Mouse (Mus musculus) liver, embryonic 14.5 days (tissue): ENCODE data around the gene Zfp868. TPM values are rescaled to one million over a fixed set of nuclear protein-coding genes. Genes with fewer than 3 reads are reported as not detected.
"Not testable (repeated sequence)": the region's sequence is repeated elsewhere in the genome, so short reads cannot be mapped to it uniquely, and the experiment has no call there.

ENCODE experiments used
- ATAC-seq: fragments of 200-750 bp; cut with Nextera tagmentation; 2 replicates; pipeline ENCODE4 v1.8.0; 2017; ENCODE audit warnings: moderate number of reproducible peaks, mild to moderate bottlenecking, moderate library complexity; ENCODE audit not compliant: insufficient read depth
- DNase-seq, 3 experiments: peaks; one replicate each; pipeline ENCODE4 v3.0.0-alpha.2; 2012 to 2013; ENCODE audit warnings: low read depth in 3 of 3, low spot score in 3 of 3
- H3K27ac ChIP-seq: fragments of 300-500 bp; sonication (generic); 2 replicates; pipeline ENCODE4 v1.5.1; 2014; ENCODE audit warnings: moderate library complexity, mild to moderate bottlenecking, control low read depth, inconsistent platforms
- H3K27me3 ChIP-seq: fragments of 300-500 bp; sonication (generic); 2 replicates; pipeline ENCODE4 v1.6.1; 2014; ENCODE audit warnings: mild to moderate bottlenecking, low read length, moderate library complexity; ENCODE audit not compliant: control insufficient read depth, insufficient read depth
- H3K36me3 ChIP-seq: fragments of 300-500 bp; sonication (generic); replicated peaks from 2 replicates; pipeline ENCODE4 v1.6.1; 2014; ENCODE audit warnings: low read depth; ENCODE audit not compliant: control insufficient read depth, insufficient read depth
- H3K4me1 ChIP-seq, 2 experiments: fragments of 200-500 bp in 1 of 2; fragments of 300-500 bp in 1 of 2; sonication (generic) in 1 of 2; replicated peaks; 2 replicates each; pipeline ENCODE4 v1.6.1; 2012 to 2014; ENCODE audit warnings: antibody characterized with exemption in 1 of 2, inconsistent platforms in 1 of 2, low read length in 1 of 2; ENCODE audit not compliant: control insufficient read depth in 2 of 2, insufficient read depth in 2 of 2
- H3K4me2 ChIP-seq: fragments of 300-500 bp; sonication (generic); 2 replicates; pipeline ENCODE4 v1.6.1; 2014; ENCODE audit warnings: low read depth, mild to moderate bottlenecking, control low read depth, moderate library complexity
- H3K4me3 ChIP-seq, 2 experiments: fragments of 200-500 bp in 1 of 2; fragments of 300-500 bp in 1 of 2; sonication (generic) in 1 of 2; 2 replicates each; pipeline ENCODE4 v1.5.1; 2012 to 2014; ENCODE audit warnings: low read depth in 2 of 2, low read length in 2 of 2, mild to moderate bottlenecking in 2 of 2, control low read depth in 1 of 2, inconsistent platforms in 1 of 2, moderate library complexity in 1 of 2; ENCODE audit not compliant: insufficient read depth in 1 of 2
- H3K9ac ChIP-seq: fragments of 300-500 bp; sonication (generic); replicated peaks from 2 replicates; pipeline ENCODE4 v1.6.1; 2014; ENCODE audit warnings: mild to moderate bottlenecking, control low read depth, moderate library complexity
- H3K9me3 ChIP-seq: fragments of 300-500 bp; sonication (generic); 2 replicates; pipeline ENCODE4 v1.6.1; 2016; ENCODE audit warnings: low read length, mixed read lengths; ENCODE audit not compliant: control insufficient read depth
- CTCF ChIP-seq: IDR thresholded peaks from 2 replicates; pipeline ENCODE4 v1.5.1; 2016; ENCODE audit warnings: antibody characterized with exemption, low read depth, control low read depth
- EP300 ChIP-seq: IDR thresholded peaks from 2 replicates; pipeline ENCODE4 v1.6.1; 2016; ENCODE audit warnings: antibody characterized with exemption, low read depth
- WGBS: fragments of 180-500 bp; shearing (Covaris S2); extraction: QIAGEN DNeasy Blood & Tissue Kit; methylation state at CpG from one replicate; pipeline ENCODE4 v1.1.7; 2014; ENCODE audit not compliant: insufficient replicate concordance; 5-methylcytosine and 5-hydroxymethylcytosine counted together
- polyA plus RNA-seq, 2 experiments: library from polyadenylated mRNA; depleted of rRNA in 1 of 2; stranded (reverse) in 1 of 2; unstranded in 1 of 2; fragments of >200 nt; fragmentation: Nextera tagmentation in 1 of 2; extraction: Ambion mirVana in 1 of 2; gene quantifications; 2 replicates each; pipeline versions ENCODE4 v1.2.1 to v1.2.3; 2012 to 2014

Gene Zfp868
- polyA plus RNA-seq, 2 experiments, result 4.1 to 5.1 TPM

- H3K27ac ChIP-seq, result no peak overlapping the region
- no peaks in the 10 kb centered on the region; a peak in 1 of 4 replicates for H3K4me1 ChIP-seq
- H3K9me3 ChIP-seq, result no peaks in the 10 kb centered on the region
- 50% methylated on average over 1 of the region's 1 CpGs for WGBS
- TF ChIP-seq CTCF (no peak), EP300 (no peak)
- no peaks in the 10 kb centered on the region; the same call in 1 of the 2 replicates for H3K36me3 ChIP-seq
- no peak for DNase-seq
- H3K4me2 ChIP-seq, result no peak overlapping the region
- ATAC-seq, result no peak
- no peaks in the 10 kb centered on the region for H3K27me3 ChIP-seq
- no peak overlapping the region for H3K9ac ChIP-seq
- no peak overlapping the region for H3K4me3 ChIP-seq
Measured at GRCm38 (mm10) chr8:69618078-69618477, 7.3 kb downstream of the Zfp868 start.

- no peak for DNase-seq
- H3K36me3 ChIP-seq, result peaks cover 17% of the 10 kb centered on the region
- WGBS, result 50% methylated on average over 2 of the region's 2 CpGs
Measured at GRCm38 (mm10) chr8:69614687-69615086, 10.7 kb downstream of the Zfp868 start.

GRCm38 (mm10) chr8:69597598-69597997 is 27.8 kb downstream of the Zfp868 start:
- not testable (repeated sequence) for H3K9ac ChIP-seq, H3K27me3 ChIP-seq, H3K9me3 ChIP-seq, H3K36me3 ChIP-seq, DNase-seq, ATAC-seq, H3K27ac ChIP-seq, H3K4me2 ChIP-seq, H3K4me3 ChIP-seq, H3K4me1 ChIP-seq
- WGBS, result 66% methylated on average over 2 of the region's 3 CpGs

More at GRCm38 (mm10) chr8:69614687-69615086, 10.7 kb downstream of the Zfp868 start:
- Histone ChIP-seq H3K4me2 (no peak overlapping the region), H3K9ac (no peak overlapping the region), H3K4me3 (no peak overlapping the region), H3K9me3 (no peaks in the 10 kb centered on the region), H3K27ac (no peak overlapping the region), H3K27me3 (no peaks in the 10 kb centered on the region), H3K4me1 (no peaks in the 10 kb centered on the region)
- no peak for ATAC-seq
- TF ChIP-seq EP300 (no peak), CTCF (peak; percentile 52; the same call in 1 of the 2 replicates)

GRCm38 (mm10) chr8:69584611-69585202 is 40.6 kb downstream of the Zfp868 start:
- Histone ChIP-seq H3K27me3 (peaks cover 8% of the 10 kb centered on the region), H3K27ac (no peak overlapping the region), H3K9me3 (no peaks in the 10 kb centered on the region), H3K9ac (no peak overlapping the region), H3K4me3 (peak overlapping the region; percentile 21 to 42; a peak in 3 of 4 replicates), H3K4me1 (no peaks in the 10 kb centered on the region), H3K36me3 (no peaks in the 10 kb centered on the region), H3K4me2 (peak overlapping the region; percentile 56)
- 2% methylated on average over 54 of the region's 54 CpGs for WGBS
- peak in 1 of 3 experiments; percentile 0 for DNase-seq
- no peak for ATAC-seq
- TF ChIP-seq CTCF (no peak), EP300 (no peak)

GRCm38 (mm10) chr8:69584201-69584600 is 41.1 kb downstream of the Zfp868 start:
- H3K9me3 ChIP-seq, ATAC-seq, H3K9ac ChIP-seq, H3K27me3 ChIP-seq, H3K4me1 ChIP-seq, H3K36me3 ChIP-seq, H3K27ac ChIP-seq, DNase-seq: not testable (repeated sequence)
- Histone ChIP-seq H3K4me3 (peak overlapping the region; percentile 21 to 42; a peak in 3 of 4 replicates), H3K4me2 (peak overlapping the region; percentile 56)
- WGBS, result 17% methylated on average over 7 of the region's 7 CpGs

Other genes starting within 250 kb of the Zfp868 start
- not detected in 2 replicates for gene Gm9495, start 172.0 kb downstream of the Zfp868 start, polyA plus RNA-seq (2012; rRNA removed)
- not detected in 2 replicates for gene Gm9495, start 172.0 kb downstream of the Zfp868 start, polyA plus RNA-seq (2014; fragmentation: Nextera tagmentation; extraction: Ambion mirVana)
- gene Gm7697, start 102.6 kb downstream of the Zfp868 start, polyA plus RNA-seq (2012; rRNA removed), result not detected in 2 replicates
- gene Gm7697, start 102.6 kb downstream of the Zfp868 start, polyA plus RNA-seq (2014; fragmentation: Nextera tagmentation; extraction: Ambion mirVana), result not detected in 2 replicates
- gene Zfp964, start 28.9 kb upstream of the Zfp868 start, polyA plus RNA-seq (2012; rRNA removed), result 0.30 and 0.32 TPM in 2 replicates
- 0.15 and 0.35 TPM in 2 replicates for gene Zfp964, start 28.9 kb upstream of the Zfp868 start, polyA plus RNA-seq (2014; fragmentation: Nextera tagmentation; extraction: Ambion mirVana)
- 2.7 and 4.9 TPM in 2 replicates for gene Zfp869, start 85.2 kb upstream of the Zfp868 start, polyA plus RNA-seq (2012; rRNA removed)
- 10.0 and 12.3 TPM in 2 replicates for gene Zfp869, start 85.2 kb upstream of the Zfp868 start, polyA plus RNA-seq (2014; fragmentation: Nextera tagmentation; extraction: Ambion mirVana)
- 1.2 and 1.8 TPM in 2 replicates for gene Zfp963, start 124.4 kb upstream of the Zfp868 start, polyA plus RNA-seq (2012; rRNA removed)
- gene Zfp963, start 124.4 kb upstream of the Zfp868 start, polyA plus RNA-seq (2014; fragmentation: Nextera tagmentation; extraction: Ambion mirVana), result 1.9 and 2.0 TPM in 2 replicates
- 0.32 TPM in 1 of 2 replicates, not detected in the other for gene Gm20422, start 149.3 kb upstream of the Zfp868 start, polyA plus RNA-seq (2012; rRNA removed)
- 1.0 TPM in 1 of 2 replicates, not detected in the other for gene Gm20422, start 149.3 kb upstream of the Zfp868 start, polyA plus RNA-seq (2014; fragmentation: Nextera tagmentation; extraction: Ambion mirVana)
- gene Atp13a1, start 165.6 kb upstream of the Zfp868 start, polyA plus RNA-seq (2012; rRNA removed), result 19.6 and 24.5 TPM in 2 replicates
- 14.1 and 15.6 TPM in 2 replicates for gene Atp13a1, start 165.6 kb upstream of the Zfp868 start, polyA plus RNA-seq (2014; fragmentation: Nextera tagmentation; extraction: Ambion mirVana)
- gene Zfp866, start 165.6 kb upstream of the Zfp868 start, polyA plus RNA-seq (2012; rRNA removed), result 4.6 and 6.0 TPM in 2 replicates
- gene Zfp866, start 165.6 kb upstream of the Zfp868 start, polyA plus RNA-seq (2014; fragmentation: Nextera tagmentation; extraction: Ambion mirVana), result 5.8 and 7.2 TPM in 2 replicates
- 4.8 and 5.8 TPM in 2 replicates for gene Gmip, start 183.1 kb upstream of the Zfp868 start, polyA plus RNA-seq (2012; rRNA removed)
- 1.7 and 3.9 TPM in 2 replicates for gene Gmip, start 183.1 kb upstream of the Zfp868 start, polyA plus RNA-seq (2014; fragmentation: Nextera tagmentation; extraction: Ambion mirVana)
- gene Lpar2, start 196.9 kb upstream of the Zfp868 start, polyA plus RNA-seq (2012; rRNA removed), result 0.40 and 0.44 TPM in 2 replicates
- gene Lpar2, start 196.9 kb upstream of the Zfp868 start, polyA plus RNA-seq (2014; fragmentation: Nextera tagmentation; extraction: Ambion mirVana), result 0.04 and 0.06 TPM in 2 replicates
- gene Pbx4, start 206.9 kb upstream of the Zfp868 start, polyA plus RNA-seq (2012; rRNA removed), result 2.0 and 2.5 TPM in 2 replicates
- gene Pbx4, start 206.9 kb upstream of the Zfp868 start, polyA plus RNA-seq (2014; fragmentation: Nextera tagmentation; extraction: Ambion mirVana), result 1.7 and 3.7 TPM in 2 replicates